Mouse (Mus musculus) regulatory T cell (primary cell): ENCODE measurements around the gene Cd59b.

Source experiments
- in situ Hi-C: fragments of 300-600 bp; cut with MboI, MseI; formaldehyde crosslinking; loops from one replicate; pipeline ENCODE4 v1.15.1; 2025; ENCODE audit warnings: high pct_unique_total_duplicates

The Cd59b gene

DNA sequence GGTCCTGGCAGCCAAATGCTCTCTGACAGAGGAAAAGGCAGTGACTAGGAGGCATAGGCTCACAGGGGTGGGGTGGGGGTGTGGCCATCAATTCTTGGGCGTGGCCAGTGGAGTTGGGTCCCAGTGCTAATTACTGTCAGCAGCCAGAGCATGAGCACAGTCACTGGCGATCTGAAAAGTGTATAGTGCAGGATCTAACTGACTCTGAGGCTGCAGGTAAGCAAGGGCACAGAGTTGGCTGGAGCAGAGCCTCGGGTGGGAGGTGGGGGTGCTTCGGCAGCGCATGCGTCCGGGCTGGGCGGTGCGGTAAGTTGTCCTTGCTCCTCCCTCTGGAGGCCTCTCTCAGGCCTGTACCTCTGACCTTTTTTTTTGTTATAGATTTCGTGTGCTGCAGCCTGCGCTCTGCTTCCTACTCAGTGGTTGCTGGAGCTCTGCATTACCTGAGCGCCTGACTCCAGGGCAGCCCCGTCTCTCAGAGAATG is at the start of gene Cd59b:
Gene Cd59b, plus strand, starts transcription at position 146 of the 482 bp plus-strand sequence.
- in situ Hi-C loops, result loop anchor here (5.0 kb wide), 1 partner anchor 1142 kb away; no protein-coding TSS in a partner anchor

GRCm38 (mm10) chr2:104023096-104023495 is 46.6 kb upstream of the Cd59b start:
- in situ Hi-C loops, result no loop called here

DNA sequence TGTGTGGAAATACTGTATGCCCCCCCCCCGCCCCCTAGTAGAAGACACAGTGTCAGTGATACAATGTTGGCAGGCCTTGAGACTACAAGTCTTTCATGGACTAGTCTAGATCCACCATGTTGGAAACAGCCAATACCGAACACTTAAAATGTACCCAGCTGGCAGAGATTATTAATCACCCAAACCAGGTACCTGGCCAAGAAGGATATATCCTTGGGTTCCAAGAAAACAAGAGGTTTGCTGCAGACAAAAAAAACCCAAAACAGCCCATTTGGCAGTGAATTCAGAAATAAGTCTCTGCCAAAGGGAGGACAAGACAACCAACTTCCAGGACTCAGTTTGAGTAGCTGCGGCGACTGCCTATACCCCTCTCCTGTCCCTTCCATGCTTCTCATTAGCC is 45.0 kb upstream of the Cd59b start:
- in situ Hi-C loops, result no loop called here

DNA sequence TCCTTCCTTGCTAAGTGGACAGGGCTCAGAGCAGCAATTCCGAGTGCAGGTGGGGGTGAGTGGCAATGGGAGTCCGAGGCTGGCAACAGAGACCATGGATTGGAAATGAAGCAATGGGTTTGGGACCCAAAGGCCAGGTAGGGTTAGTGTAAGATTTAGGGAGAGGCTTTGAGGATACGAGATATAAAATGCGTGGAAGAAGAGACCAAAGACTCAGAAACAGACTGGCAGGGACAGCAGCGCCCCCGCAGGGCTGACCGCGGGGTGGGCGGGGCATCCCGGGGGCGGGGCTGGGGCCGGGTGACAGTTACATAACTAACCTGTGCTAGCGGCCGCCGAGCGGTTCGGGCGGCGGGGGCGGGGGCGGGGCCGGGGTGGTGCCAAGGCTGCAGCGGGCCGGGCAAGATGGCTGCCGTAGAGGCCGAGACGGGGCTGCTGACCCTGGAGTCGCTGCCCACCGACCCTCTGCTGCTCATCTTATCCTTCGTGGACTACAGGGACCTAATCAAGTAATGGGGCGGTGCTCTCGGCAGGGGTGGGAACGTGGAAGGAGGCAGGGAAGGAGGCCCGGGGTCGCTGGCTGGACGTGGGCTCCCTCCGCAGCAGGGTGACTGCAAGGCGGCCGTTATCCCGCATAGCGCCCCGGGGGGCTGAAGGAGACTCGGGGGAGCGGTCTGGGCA is 42.1 kb upstream of the Cd59b start, which contains the start of gene Fbxo3:
Gene Fbxo3, plus strand, starts transcription at position 264 of the 681 bp plus-strand sequence.
- in situ Hi-C loops, result no loop called here

DNA sequence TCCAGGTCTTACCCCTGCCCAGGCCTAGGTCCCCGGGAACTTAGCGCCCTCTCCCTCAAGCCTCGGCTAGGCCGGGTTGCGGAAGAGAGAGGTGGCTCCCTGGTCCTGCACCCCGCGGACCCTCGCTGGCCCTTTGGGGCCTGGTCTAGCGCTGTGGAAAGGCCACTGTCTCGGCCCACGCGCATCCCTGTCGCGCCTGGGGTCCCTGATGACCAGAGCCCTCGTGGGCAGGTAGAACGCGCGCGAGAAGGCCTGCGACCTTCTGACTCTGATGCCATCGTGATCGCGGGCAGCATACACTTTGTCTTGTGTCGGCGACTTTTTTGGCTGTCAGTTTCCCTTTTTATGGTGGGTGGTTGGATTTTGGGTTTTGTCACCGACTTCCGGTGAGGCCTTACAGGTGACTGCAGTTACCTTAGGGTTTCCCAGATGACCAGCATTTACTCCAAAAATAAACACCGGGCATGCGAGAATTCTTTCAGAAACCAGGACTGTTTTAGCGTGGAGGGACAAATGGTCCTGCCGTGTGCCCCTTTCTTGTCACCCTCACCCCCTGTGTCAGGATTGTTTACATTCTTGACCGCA is 41.4 kb upstream of the Cd59b start, which contains the start of gene 4931422A03Rik:
Gene 4931422A03Rik, minus strand, starts transcription at position 223 of the 585 bp plus-strand sequence.
- in situ Hi-C loops, result no loop called here

GRCm38 (mm10) chr2:104029074-104029473 is 40.6 kb upstream of the Cd59b start:
- in situ Hi-C loops, result no loop called here

- in situ Hi-C loops, result loop anchor here (10.0 kb wide), 1 partner anchor 544 kb away; no protein-coding TSS in a partner anchor
Observed at GRCm38 (mm10) chr2:104030381-104030780, 39.3 kb upstream of the Cd59b start.

GRCm38 (mm10) chr2:104032056-104032455 is 37.6 kb upstream of the Cd59b start:
- in situ Hi-C loops, result loop anchor here (10.0 kb wide), 1 partner anchor 543 kb away; no protein-coding TSS in a partner anchor

DNA sequence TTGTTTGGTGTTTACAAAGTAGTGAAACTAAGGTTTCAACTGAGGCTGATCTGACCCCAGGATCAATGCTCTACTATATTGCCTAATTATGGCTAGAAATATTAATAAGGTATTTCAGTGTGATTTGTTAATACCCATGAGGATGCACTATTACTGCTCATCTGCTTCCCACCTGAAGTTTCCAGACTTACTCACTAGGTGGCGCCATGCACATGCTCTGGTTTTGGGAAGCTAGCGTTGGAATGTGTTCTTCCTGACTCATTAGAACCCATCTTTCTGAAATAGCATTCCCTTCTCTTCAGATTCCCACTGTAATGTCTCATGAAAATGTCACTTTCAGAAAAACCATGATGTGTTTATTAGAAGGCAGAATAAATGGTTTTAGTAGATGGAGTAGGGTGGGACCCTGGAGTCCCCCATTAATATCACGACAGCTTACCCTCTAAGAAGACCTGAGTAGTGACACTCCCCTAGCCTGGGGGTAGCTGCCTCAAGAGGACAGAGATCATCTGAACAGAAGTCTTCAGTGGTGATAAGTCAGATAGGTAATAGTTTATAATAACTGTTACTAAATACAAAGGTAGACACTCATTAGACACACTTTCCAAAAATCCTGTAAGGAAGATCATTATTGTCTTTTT is 34.7 kb upstream of the Cd59b start:
- in situ Hi-C loops, result loop anchor here (10.0 kb wide), 1 partner anchor 540 kb away; no protein-coding TSS in a partner anchor

DNA sequence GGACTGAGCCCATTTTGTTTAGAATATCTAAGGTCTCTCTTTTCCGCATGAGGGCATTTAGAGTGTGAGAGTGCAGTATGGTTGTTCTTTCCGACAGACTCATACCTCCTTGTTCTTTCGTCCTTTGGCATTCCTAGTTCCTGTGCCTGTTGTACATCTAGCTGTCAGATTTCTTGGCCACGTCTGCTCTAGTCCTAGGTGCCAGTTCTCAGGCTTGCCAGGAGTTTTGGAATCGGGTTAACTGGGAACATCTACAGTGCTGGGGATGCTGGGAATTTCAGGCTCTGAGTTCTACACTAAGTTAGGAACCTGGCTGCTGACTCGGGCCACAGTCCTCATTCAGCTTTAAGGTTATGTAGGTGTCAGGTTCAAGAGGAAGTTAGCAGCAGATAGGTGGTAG is 34.1 kb upstream of the Cd59b start:
- in situ Hi-C loops, result loop anchor here (10.0 kb wide), 1 partner anchor 539 kb away; no protein-coding TSS in a partner anchor

DNA sequence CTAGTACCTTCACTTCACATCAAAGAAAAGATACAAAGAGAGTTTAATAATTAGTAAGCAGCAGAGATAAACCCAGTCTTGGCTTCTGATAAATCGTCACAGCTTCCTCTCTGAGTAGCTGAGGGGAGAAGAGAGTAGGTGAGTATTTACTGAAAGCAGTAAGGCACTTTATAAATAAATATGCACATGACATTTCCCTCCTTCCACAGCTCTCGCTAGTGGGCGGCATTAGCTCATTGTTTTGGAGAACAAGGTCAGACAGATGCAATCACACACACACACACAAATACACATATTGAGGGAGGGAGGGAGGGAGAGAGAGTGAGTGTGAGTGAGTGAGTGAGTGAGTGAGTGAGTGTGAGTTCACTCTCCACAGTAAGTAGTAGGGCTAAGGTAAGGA is 33.3 kb upstream of the Cd59b start:
- in situ Hi-C loops, result loop anchor here (10.0 kb wide), 1 partner anchor 538 kb away; no protein-coding TSS in a partner anchor

DNA sequence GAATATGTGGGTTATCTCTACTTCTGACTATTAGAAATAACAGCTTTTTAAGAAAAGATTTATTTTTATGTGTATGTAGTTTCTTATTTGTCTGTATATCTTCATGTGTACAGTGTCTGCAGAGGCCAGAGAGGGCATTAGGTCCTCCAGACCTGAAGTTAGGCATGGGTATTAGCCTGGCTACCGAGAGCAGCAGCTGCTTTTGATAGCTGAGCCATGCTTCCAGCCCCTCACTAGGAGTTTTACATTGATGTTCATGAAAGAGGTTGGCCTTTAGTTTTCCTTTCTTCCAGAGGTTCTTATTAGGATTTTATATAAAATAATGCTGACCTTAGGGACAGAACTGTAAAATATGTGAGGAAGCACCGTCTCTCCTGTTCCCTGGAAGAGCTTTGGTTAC is 31.4 kb upstream of the Cd59b start:
- in situ Hi-C loops, result loop anchor here (10.0 kb wide), 1 partner anchor 537 kb away; no protein-coding TSS in a partner anchor

DNA sequence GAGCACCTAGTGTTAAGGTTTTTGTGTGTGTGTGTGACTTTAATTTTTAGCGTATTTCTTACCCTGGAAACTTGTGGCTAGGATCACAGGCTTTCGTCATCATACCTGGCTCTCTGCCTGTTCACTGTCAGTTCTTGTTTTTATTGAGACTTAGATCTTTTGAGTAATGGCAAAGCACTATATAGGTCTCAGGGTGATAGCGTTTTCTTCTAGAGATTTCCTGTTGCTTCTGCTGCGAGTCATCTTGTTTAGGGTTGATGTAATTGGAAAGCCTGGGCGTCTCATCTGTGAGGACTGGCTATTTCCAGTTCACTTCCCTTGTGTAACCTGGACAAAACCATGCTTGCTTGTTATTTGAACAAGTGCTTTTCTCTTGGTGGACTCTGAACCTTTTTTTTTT is 28.0 kb upstream of the Cd59b start:
- in situ Hi-C loops, result no loop called here

DNA sequence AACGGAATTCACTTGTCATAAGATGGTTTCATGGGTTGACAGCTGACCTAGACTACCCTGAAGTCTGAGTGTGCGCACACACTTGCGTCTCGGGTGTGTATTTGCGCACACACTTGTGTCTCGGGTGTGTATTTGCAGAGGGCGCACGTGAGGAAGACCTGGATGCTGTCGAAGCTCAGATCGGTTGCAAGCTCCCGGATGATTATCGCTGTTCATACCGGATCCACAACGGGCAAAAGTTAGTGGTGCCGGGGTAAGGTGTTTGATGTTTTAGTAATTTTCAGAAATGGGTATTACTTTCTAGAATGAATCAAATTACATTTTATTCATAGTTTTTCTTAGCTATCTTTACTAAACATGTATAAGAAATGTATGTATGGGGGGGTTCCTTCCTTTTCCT is 26.9 kb upstream of the Cd59b start:
- in situ Hi-C loops, result no loop called here

DNA sequence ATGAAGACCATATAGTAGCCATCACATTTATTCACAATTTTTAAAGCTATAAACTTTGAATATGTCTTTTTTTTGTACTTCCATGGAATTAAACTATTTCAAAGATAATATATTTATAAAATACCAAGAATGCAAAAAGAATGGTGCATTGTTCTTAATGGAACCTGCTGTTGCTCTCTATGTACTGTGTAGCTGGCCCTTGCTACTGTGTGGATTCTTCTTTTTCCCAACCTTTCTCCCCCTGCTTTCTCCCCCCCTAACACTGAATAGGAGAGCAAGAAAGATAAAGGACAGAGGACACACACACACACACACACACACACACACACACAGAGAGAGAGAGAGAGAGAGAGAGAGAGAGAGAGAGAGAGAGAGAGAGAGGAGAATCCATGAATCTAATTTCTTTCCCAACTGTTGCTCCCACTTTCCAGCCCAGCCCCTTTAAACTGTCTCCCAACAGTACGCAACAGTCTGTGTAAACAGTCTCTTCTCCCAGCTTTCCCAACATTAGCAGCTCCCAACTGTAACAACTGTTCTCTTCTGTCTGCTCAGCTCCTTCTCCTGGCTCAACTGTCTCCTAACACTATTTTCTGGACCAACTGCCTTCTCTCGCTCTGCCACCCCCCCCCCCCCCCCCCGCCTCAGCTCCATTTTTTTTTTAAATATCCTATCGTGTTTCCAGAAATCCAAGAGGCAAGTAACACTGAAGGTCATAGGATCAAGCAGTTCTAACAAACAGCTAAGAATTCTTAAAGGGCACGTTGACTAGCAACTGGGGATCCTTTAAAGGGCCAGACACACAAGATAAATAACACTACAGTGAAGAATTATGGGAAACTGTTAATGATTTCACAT is 25.8 kb upstream of the Cd59b start:
- in situ Hi-C loops, result no loop called here

DNA sequence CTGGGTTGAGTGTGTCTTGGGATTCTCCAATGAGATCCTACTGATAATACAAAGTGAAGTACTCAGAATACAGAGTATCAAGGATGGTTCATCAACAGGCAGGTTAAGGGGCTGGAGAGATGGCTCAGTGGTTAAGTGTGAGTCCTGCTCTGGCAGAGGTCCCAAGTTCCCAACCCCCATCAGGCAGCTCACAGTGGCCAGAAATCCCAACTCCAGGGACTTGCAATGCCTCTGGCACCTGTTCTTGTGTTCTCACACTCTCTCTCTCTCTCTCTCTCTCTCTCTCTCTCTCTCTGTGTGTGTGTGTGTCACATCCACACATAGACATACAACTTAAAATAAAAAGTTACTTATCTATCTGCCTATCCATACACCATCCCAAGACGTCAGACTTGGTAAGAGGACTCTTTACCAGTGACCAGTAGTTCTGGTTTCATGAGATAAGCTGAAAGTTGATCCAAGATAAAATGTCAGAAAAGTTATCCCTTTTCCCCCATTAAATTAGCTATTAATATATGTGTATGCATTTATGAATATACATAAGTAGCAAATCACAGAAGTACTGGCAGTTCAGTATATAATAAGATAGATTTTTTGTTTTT is 25.1 kb upstream of the Cd59b start:
- in situ Hi-C loops, result no loop called here

GRCm38 (mm10) chr2:104058381-104058780 is 11.3 kb upstream of the Cd59b start:
- in situ Hi-C loops, result no loop called here

DNA sequence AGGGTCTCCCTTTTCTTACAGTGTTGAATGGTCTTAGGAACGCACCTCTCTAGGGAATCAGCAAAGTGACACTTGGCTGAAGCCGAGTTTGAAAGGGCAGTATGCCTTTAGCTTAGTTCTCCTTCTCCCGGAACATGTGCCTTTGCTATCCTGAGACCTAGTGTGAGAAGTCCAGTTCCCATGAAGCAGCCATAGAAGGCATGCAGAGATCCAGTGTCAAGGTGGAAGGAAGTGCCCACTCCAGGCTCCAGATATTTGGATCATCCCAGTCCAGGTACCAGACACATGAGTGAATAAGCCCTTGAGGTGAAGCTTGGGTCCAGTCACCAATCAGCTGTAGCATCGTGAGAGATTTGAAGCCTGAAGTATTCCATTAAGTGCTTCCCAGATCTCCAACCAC is 10.7 kb upstream of the Cd59b start:
- in situ Hi-C loops, result no loop called here

DNA sequence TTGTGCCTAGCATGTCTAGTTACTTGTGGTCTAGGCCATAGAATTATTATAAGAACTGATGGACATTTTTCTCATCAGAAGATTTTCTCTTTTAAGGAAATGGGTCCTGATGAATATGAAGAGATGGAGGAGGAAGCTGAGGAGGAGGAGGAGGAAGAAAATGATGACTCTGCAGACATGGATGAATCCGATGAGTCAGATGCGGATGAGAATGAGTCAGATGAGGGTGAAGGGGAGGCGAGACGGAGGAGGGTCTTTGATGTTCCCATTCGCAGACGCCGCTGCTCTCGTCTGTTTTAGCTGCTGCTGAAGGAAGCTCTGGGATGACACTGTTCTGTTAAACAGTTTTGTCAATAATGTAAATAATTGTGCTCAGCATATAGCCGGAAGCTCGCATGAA is 9.9 kb upstream of the Cd59b start:
- in situ Hi-C loops, result no loop called here

DNA sequence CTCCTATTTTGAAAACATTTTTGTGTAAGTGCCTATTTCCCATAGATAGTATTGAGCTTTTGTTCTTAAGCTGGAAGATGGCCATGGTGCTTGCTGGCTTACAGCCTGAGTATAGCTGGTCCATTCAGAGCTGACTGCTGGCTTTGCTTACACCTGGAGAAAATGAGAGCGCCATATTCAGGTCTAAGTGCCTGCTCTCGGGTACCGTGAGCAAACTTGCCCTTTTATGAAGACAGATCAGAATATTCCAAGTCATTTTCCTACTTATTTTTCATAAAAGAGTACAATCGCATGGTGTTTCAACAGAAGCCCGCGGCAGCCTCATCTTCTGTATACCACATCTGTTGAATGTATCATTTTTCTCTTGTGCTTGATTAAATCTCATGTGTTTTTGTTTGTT is 8.7 kb upstream of the Cd59b start:
- in situ Hi-C loops, result no loop called here

GRCm38 (mm10) chr2:104062665-104063064 is 7.0 kb upstream of the Cd59b start:
- in situ Hi-C loops, result no loop called here
